Mouse (Mus musculus) bone marrow macrophage, adult 2 months (primary cell): ENCODE measurements around the gene Tmbim4.
"Not testable (repeated sequence)": the region's sequence is repeated elsewhere in the genome, so short reads cannot be mapped to it uniquely, and the experiment has no call there.

ENCODE experiments used
- CTCF ChIP-seq: IDR thresholded peaks from 2 replicates; pipeline ENCODE4 v1.5.1; 2012; ENCODE audit warnings: low read depth, mild to moderate bottlenecking, low read length, moderate library complexity
- POLR2A ChIP-seq: IDR thresholded peaks from 2 replicates; pipeline ENCODE4 v1.6.1; 2012; ENCODE audit warnings: mild to moderate bottlenecking, low read depth, low read length, borderline replicate concordance

DNA sequence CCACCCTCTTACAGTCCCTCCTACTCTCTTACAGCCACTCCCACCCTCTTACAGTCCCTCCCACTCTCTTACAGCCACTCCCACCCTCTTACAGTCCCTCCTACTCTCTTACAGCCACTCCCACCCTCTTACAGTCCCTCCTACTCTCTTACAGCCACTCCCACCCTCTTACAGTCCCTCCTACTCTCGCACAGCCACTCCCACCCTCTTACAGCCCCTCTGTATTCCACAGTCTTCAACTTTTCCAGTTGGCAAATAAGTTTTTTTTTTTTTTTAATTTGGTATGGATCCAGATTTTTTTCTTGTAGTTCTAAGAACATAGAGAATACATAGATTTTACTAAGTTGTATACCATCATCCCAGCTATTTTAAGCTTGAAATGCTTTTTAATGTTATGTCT, 15.7 kb downstream of the Tmbim4 start:
- not testable (repeated sequence) for TF ChIP-seq CTCF, POLR2A
